Mouse (Mus musculus) G1E (cell line): ENCODE measurements around the gene Rtbdn.

Source experiments
- CTCF ChIP-seq: IDR thresholded peaks from 2 replicates; pipeline ENCODE4 v1.5.1; 2012; ENCODE audit warnings: low read depth, low read length, inconsistent platforms, mixed read lengths
- GATA1 ChIP-seq: IDR thresholded peaks from 2 replicates; pipeline ENCODE4 v1.6.1; 2012; ENCODE audit warnings: borderline replicate concordance, low read length, inconsistent platforms, mixed read lengths

DNA sequence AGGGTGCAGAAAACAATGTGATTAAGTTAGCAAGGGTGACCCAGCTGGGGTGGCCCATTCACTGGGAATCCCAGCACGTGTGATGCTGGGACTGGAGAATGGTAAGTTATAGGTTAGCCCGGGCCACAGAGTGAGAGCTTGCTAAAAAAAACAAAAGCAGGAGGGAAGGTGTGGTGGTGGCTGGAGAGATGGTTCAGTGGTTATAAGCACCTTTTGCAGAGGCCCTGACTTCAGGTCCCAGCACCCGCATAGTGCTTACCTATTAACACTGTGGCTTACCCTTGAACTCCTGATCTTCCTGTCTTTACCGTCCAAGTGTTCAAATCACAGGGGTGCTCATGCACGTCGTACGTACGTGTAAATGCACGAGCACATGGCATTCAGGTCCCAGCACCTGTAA is 39.8 kb upstream of the Rtbdn start:
- TF ChIP-seq CTCF = no peak
- TF ChIP-seq GATA1 = no peak
